Mouse (Mus musculus) layer of hippocampus, adult 18-20 months (tissue): ENCODE results near the gene Fbrs. TPM values are rescaled to one million over a fixed set of nuclear protein-coding genes. Genes with fewer than 3 reads are reported as not detected.
A peak's percentile ranks its signal among the peaks of the same experiment; 100 is the strongest.
"Not testable (repeated sequence)": the region's sequence is repeated elsewhere in the genome, so short reads cannot be mapped to it uniquely, and the experiment has no call there.

ENCODE experiments used
- DNase-seq, 2 experiments: peaks; one replicate each; pipeline ENCODE4 v3.0.0; 2022; ENCODE audit warnings: low spot score in 2 of 2
- long read RNA-seq: library from polyadenylated mRNA; stranded (forward); transcript quantifications from one replicate; pipeline ENCODE4 v2.0.0, GENCODE M21; 2021
- total RNA-seq, 2 experiments: library from RNA; stranded (reverse); gene quantifications; 2 replicates each; pipeline ENCODE4 v1.2.3; 2021

Gene Fbrs
- 10 to 100 TPM; 55.7 to 58.5 TPM for total RNA-seq
- long read RNA-seq, full-length matches to known transcripts = 4 of 14 reads
- long read RNA-seq, partial matches to known transcripts = 8 of 14 reads
- long read RNA-seq, other reads (novel, unspliced or antisense) = 2 of 14 reads

- peak; percentile 88 to 95 for DNase-seq
These were observed at the start of gene Fbrs for GRCm38 (mm10) chr7:127478635-127479317. TSS of gene Fbrs (plus strand) at chr7:127479199.

- no peak for DNase-seq
These were observed 43.8 kb upstream of the Fbrs start for GRCm38 (mm10) chr7:127435206-127435605.

- DNase-seq = no peak
These were observed 41.3 kb upstream of the Fbrs start for GRCm38 (mm10) chr7:127437724-127438123.

GRCm38 (mm10) chr7:127443976-127444375 lies 35.0 kb upstream of the Fbrs start:
- no peak for DNase-seq

GRCm38 (mm10) chr7:127448521-127449300 lies 30.3 kb upstream of the Fbrs start, which contains the start of gene Zfp689:
TSS of gene Zfp689 (minus strand) at chr7:127449158.
- DNase-seq = peak; percentile 87 to 98

- no peak for DNase-seq
These were observed 29.0 kb upstream of the Fbrs start for GRCm38 (mm10) chr7:127449966-127450365.

GRCm38 (mm10) chr7:127453056-127453455 lies 25.9 kb upstream of the Fbrs start:
- DNase-seq = no peak

- no peak for DNase-seq
These were observed 24.1 kb upstream of the Fbrs start for GRCm38 (mm10) chr7:127454905-127455304.

GRCm38 (mm10) chr7:127458371-127459122 lies 20.5 kb upstream of the Fbrs start:
- not testable (repeated sequence) for DNase-seq

- not testable (repeated sequence) for DNase-seq
These were observed 19.7 kb upstream of the Fbrs start, which contains the start of gene Prr14 for GRCm38 (mm10) chr7:127459311-127459710. TSS of gene Prr14 (plus strand) at chr7:127459611.

GRCm38 (mm10) chr7:127465191-127465590 lies 13.8 kb upstream of the Fbrs start:
- DNase-seq = no peak

GRCm38 (mm10) chr7:127465670-127466069 lies 13.3 kb upstream of the Fbrs start:
- not testable (repeated sequence) for DNase-seq

GRCm38 (mm10) chr7:127466606-127467005 lies 12.4 kb upstream of the Fbrs start:
- DNase-seq = no peak

GRCm38 (mm10) chr7:127470011-127470715 lies 8.8 kb upstream of the Fbrs start:
- DNase-seq = no peak

GRCm38 (mm10) chr7:127470743-127471645 lies 8.0 kb upstream of the Fbrs start:
- peak; percentile 92 to 97 for DNase-seq

GRCm38 (mm10) chr7:127471646-127472010 lies 7.4 kb upstream of the Fbrs start:
- no peak for DNase-seq

GRCm38 (mm10) chr7:127472060-127472459 lies 6.9 kb upstream of the Fbrs start:
- DNase-seq = peak in 1 of 2 experiments; percentile 39

GRCm38 (mm10) chr7:127473705-127474104 lies 5.3 kb upstream of the Fbrs start:
- DNase-seq = no peak

- no peak for DNase-seq
These were observed 4.5 kb upstream of the Fbrs start for GRCm38 (mm10) chr7:127474378-127475070.
